Mouse (Mus musculus) right cerebral cortex, postnatal 10 days (tissue): ENCODE results near the gene Frem2.

Experiments
- DNase-seq, 2 experiments: peaks; one replicate each; pipeline ENCODE4 v3.0.0; 2021; ENCODE audit warnings: low spot score in 2 of 2

Frem2 gene

GRCm38 (mm10) chr3:53557388-53558214 lies 99.6 kb downstream of the Frem2 start:
- no peak for DNase-seq

- no peak for DNase-seq
Measured at GRCm38 (mm10) chr3:53555031-53555952, 101.9 kb downstream of the Frem2 start.

GRCm38 (mm10) chr3:53552691-53553090 lies 104.5 kb downstream of the Frem2 start:
- DNase-seq, result no peak

GRCm38 (mm10) chr3:53532091-53532490 lies 125.1 kb downstream of the Frem2 start:
- DNase-seq, result no peak

- no peak for DNase-seq
Measured at GRCm38 (mm10) chr3:53530305-53530704, 126.8 kb downstream of the Frem2 start.

GRCm38 (mm10) chr3:53525737-53526136 lies 131.4 kb downstream of the Frem2 start:
- peak; percentile 92 to 94 for DNase-seq

GRCm38 (mm10) chr3:53522794-53523193 lies 134.4 kb downstream of the Frem2 start:
- peak in 1 of 2 experiments; percentile 32 for DNase-seq

GRCm38 (mm10) chr3:53514221-53515065 lies 142.7 kb downstream of the Frem2 start:
- DNase-seq, result no peak

GRCm38 (mm10) chr3:53513096-53513495 lies 144.1 kb downstream of the Frem2 start:
- no peak for DNase-seq

- no peak for DNase-seq
Measured at GRCm38 (mm10) chr3:53502428-53502827, 154.7 kb downstream of the Frem2 start.

- DNase-seq, result no peak
Measured at GRCm38 (mm10) chr3:53498351-53498905, 158.7 kb downstream of the Frem2 start.

- DNase-seq, result no peak
Measured at GRCm38 (mm10) chr3:53488353-53488752, 168.8 kb downstream of the Frem2 start, which contains the start of gene Stoml3. Gene Stoml3, plus strand, starts transcription at chr3:53488653.

GRCm38 (mm10) chr3:53486996-53487576 lies 170.1 kb downstream of the Frem2 start:
- DNase-seq, result no peak

GRCm38 (mm10) chr3:53486561-53486960 lies 170.6 kb downstream of the Frem2 start:
- no peak for DNase-seq

- no peak for DNase-seq
Measured at GRCm38 (mm10) chr3:53483414-53484059, 173.6 kb downstream of the Frem2 start.

- DNase-seq, result no peak
Measured at GRCm38 (mm10) chr3:53478419-53479046, 178.6 kb downstream of the Frem2 start.

GRCm38 (mm10) chr3:53477468-53477867 lies 179.7 kb downstream of the Frem2 start:
- DNase-seq, result peak in 1 of 2 experiments; percentile 32

GRCm38 (mm10) chr3:53475889-53476288 lies 181.3 kb downstream of the Frem2 start:
- DNase-seq, result peak; percentile 68 to 74

GRCm38 (mm10) chr3:53474179-53474578 lies 183.0 kb downstream of the Frem2 start:
- DNase-seq, result no peak

- DNase-seq, result no peak
Measured at GRCm38 (mm10) chr3:53472061-53472460, 185.1 kb downstream of the Frem2 start.
